Mouse (Mus musculus) MEL (cell line): ENCODE measurements around the gene Grk4. TPM values are rescaled to one million over a fixed set of nuclear protein-coding genes. Genes with fewer than 3 reads are reported as not detected.

Experiments used
- DNase-seq: peaks from one replicate; pipeline ENCODE4 v3.0.0; 2011; ENCODE audit warnings: low read depth, low spot score
- H3K27ac ChIP-seq: 2 replicates; pipeline ENCODE4 v1.5.1; 2012; ENCODE audit warnings: low read depth, mild to moderate bottlenecking, control low read depth, low read length, moderate library complexity; ENCODE audit not compliant: control insufficient read depth
- H3K27me3 ChIP-seq, 2 experiments: fragments of 150-350 bp in 1 of 2; sonication (generic) in 1 of 2; 2 replicates each; pipeline ENCODE4 v1.6.1; 2012; ENCODE audit warnings: low read length in 2 of 2, mild to moderate bottlenecking in 2 of 2, improper control_type of control experiment in 1 of 2, moderate library complexity in 1 of 2; ENCODE audit not compliant: insufficient read depth in 2 of 2, control insufficient read depth in 1 of 2
- H3K36me3 ChIP-seq, 2 experiments: 2 replicates each; pipeline ENCODE4 v1.6.1; 2012 to 2014; ENCODE audit warnings: low read length in 2 of 2, improper control_type of control experiment in 1 of 2, inconsistent platforms in 1 of 2, mild to moderate bottlenecking in 1 of 2; ENCODE audit not compliant: insufficient read depth in 2 of 2, control insufficient read depth in 1 of 2
- H3K4me1 ChIP-seq, 2 experiments: fragments of 150-350 bp in 1 of 2; sonication (generic) in 1 of 2; 2 replicates each; pipeline ENCODE4 v1.6.1; 2012; ENCODE audit warnings: low read length in 2 of 2, improper control_type of control experiment in 1 of 2, mild to moderate bottlenecking in 1 of 2; ENCODE audit not compliant: insufficient read depth in 2 of 2, control insufficient read depth in 1 of 2
- H3K4me3 ChIP-seq, 2 experiments: fragments of 150-350 bp in 1 of 2; sonication (generic) in 1 of 2; 2 replicates each; pipeline ENCODE4 v1.5.1; 2012; ENCODE audit warnings: low read depth in 2 of 2, low read length in 2 of 2, mild to moderate bottlenecking in 2 of 2, moderate library complexity in 2 of 2, control low read depth in 1 of 2, improper control_type of control experiment in 1 of 2; ENCODE audit not compliant: control insufficient read depth in 1 of 2, insufficient read depth in 1 of 2
- H3K79me2 ChIP-seq: 2 replicates; pipeline ENCODE4 v1.6.1; 2012; ENCODE audit warnings: mild to moderate bottlenecking, low read length, moderate library complexity; ENCODE audit not compliant: control insufficient read depth, poor library complexity, insufficient read depth
- H3K9ac ChIP-seq: 2 replicates; pipeline ENCODE4 v1.6.1; 2012; ENCODE audit warnings: low read depth, mild to moderate bottlenecking, control low read depth, low read length, moderate library complexity; ENCODE audit not compliant: control insufficient read depth, poor library complexity, severe bottlenecking
- H3K9me3 ChIP-seq: fragments of 150-350 bp; sonication (generic); replicated peaks from 2 replicates; pipeline ENCODE4 v1.6.1; 2012; ENCODE audit warnings: mild to moderate bottlenecking, low read length, improper control_type of control experiment, moderate library complexity; ENCODE audit not compliant: insufficient read depth
- CTCF ChIP-seq, 3 experiments: IDR thresholded peaks in 2 of 3; conservative IDR thresholded peaks in 1 of 3; 2 replicates each; pipeline ENCODE4 v1.5.1; 2011 to 2012; ENCODE audit warnings: low read length in 3 of 3, low read depth in 2 of 3, mild to moderate bottlenecking in 2 of 3, improper control_type of control experiment in 1 of 3, inconsistent platforms in 1 of 3, mixed read lengths in 1 of 3, moderate library complexity in 1 of 3; ENCODE audit not compliant: control insufficient read depth in 1 of 3, insufficient read depth in 1 of 3, poor library complexity in 1 of 3, severe bottlenecking in 1 of 3
- EP300 ChIP-seq, 2 experiments: IDR thresholded peaks; 2 replicates each; pipeline ENCODE4 v1.6.1; 2011; ENCODE audit warnings: improper control_type of control experiment in 2 of 2, low read length in 2 of 2, low read depth in 1 of 2, mild to moderate bottlenecking in 1 of 2
- ETS1 ChIP-seq: IDR thresholded peaks from 2 replicates; pipeline ENCODE4 v1.6.1; 2012; ENCODE audit warnings: low read depth, mild to moderate bottlenecking, inconsistent platforms, low read length, improper control_type of control experiment, moderate library complexity
- GATA1 ChIP-seq: IDR thresholded peaks from 2 replicates; pipeline ENCODE4 v1.6.1; 2011; ENCODE audit warnings: low read depth, low read length, improper control_type of control experiment
- RAD21 ChIP-seq: IDR thresholded peaks from 2 replicates; pipeline ENCODE4 v1.6.1; 2011; ENCODE audit warnings: mild to moderate bottlenecking, low read depth, low read length, improper control_type of control experiment
- TAL1 ChIP-seq: IDR thresholded peaks from 2 replicates; pipeline ENCODE4 v1.6.1; 2012; ENCODE audit warnings: mild to moderate bottlenecking, inconsistent platforms, low read length, moderate library complexity, mixed read lengths
- TCF12 ChIP-seq: IDR thresholded peaks from 2 replicates; pipeline ENCODE4 v1.6.1; 2014; ENCODE audit warnings: low read depth, mild to moderate bottlenecking, inconsistent platforms, low read length, improper control_type of control experiment, moderate library complexity
- ZNF384 ChIP-seq: IDR thresholded peaks from 2 replicates; pipeline ENCODE4 v1.6.1; 2012; ENCODE audit warnings: low read depth, mild to moderate bottlenecking, inconsistent platforms, low read length, improper control_type of control experiment
- polyA plus RNA-seq, 2 experiments: library from polyadenylated mRNA; stranded (reverse) in 1 of 2; unstranded in 1 of 2; fragments of >175 nt in 1 of 2; fragments of >200 nt in 1 of 2; gene quantifications; 2 replicates each; pipeline versions ENCODE4 v1.2.1 to v1.2.4; 2012; ENCODE audit warnings: low replicate concordance in 2 of 2, low read depth in 1 of 2; ENCODE audit not compliant: insufficient read length in 2 of 2, insufficient read depth in 1 of 2, missing spikeins in 1 of 2
- total RNA-seq: library from RNA; depleted of rRNA; stranded (reverse); fragments of 300-350 nt; gene quantifications from 2 replicates; pipeline ENCODE4 v1.2.3, GENCODE M21; 2012; rRNA removed

Grk4 gene
- total and polyA plus RNA-seq, 3 experiments = 0.70 to 0.81 TPM; not detected in 1

GRCm38 (mm10) chr5:34800292-34800953 is 140.2 kb downstream of the Grk4 start:
- Histone ChIP-seq H3K9ac (no peak overlapping the region), H3K9me3 (no peaks in the 10 kb centered on the region), H3K4me3 (no peak overlapping the region), H3K27ac (peak overlapping the region; percentile 59), H3K36me3 (peaks cover 16 to 42% of the 10 kb centered on the region in 2 experiments), H3K79me2 (no peaks in the 10 kb centered on the region), H3K4me1 (peaks cover 4 to 12% of the 10 kb centered on the region in 2 experiments), H3K27me3 (no peaks in the 10 kb centered on the region)
- DNase-seq = peak; percentile 64
- TF ChIP-seq GATA1 = peak; percentile 78
- no peak for TF ChIP-seq CTCF (IDR thresholded peaks at IDR 0.05 in 2 of 3, conservative IDR thresholded peaks at IDR 0.05 in 1 of 3; ENCODE audit: control insufficient read depth in 1 of 3, insufficient read depth in 1 of 3, low read depth in 2 of 3, low read length in 3 of 3, poor library complexity in 1 of 3, severe bottlenecking in 1 of 3)
- TF ChIP-seq TCF12 = peak; percentile 85
- TF ChIP-seq EP300 (IDR thresholded peaks at IDR 0.05; ENCODE audit: low read depth in 1 of 2, low read length in 2 of 2) = peak; percentile 34 to 71
- 0 out of 2 replicates have a peak, but pooled peaks have one; percentile 14 for TF ChIP-seq ETS1
- no peak for TF ChIP-seq RAD21
- peak; percentile 53 for TF ChIP-seq TAL1
- peak; percentile 92 for TF ChIP-seq ZNF384

Other genes starting within 250 kb of the Grk4 start
- 22.5 and 27.0 TPM in 2 replicates for gene Tnip2, start 146.4 kb upstream of the Grk4 start, total RNA-seq
- 10 to 100 TPM; 30.6 to 89.4 TPM for gene Tnip2, start 146.4 kb upstream of the Grk4 start, polyA plus RNA-seq
- 7.1 and 7.9 TPM in 2 replicates for gene Sh3bp2, start 134.5 kb upstream of the Grk4 start, total RNA-seq
- 10 to 100 TPM in 1 of 2 experiments, not detected in 1; 12.0 TPM for gene Sh3bp2, start 134.5 kb upstream of the Grk4 start, polyA plus RNA-seq
- 54.6 and 79.3 TPM in 2 replicates for gene Add1, start 86.7 kb upstream of the Grk4 start, total RNA-seq
- 100 to 1,000 TPM in 1 of 2 experiments, not detected in 1; 127 TPM for gene Add1, start 86.7 kb upstream of the Grk4 start, polyA plus RNA-seq
- 106 and 136 TPM in 2 replicates for gene Mfsd10, start 23.2 kb upstream of the Grk4 start, total RNA-seq
- 100 to 1,000 TPM in 1 of 2 experiments, not detected in 1; 296 TPM for gene Mfsd10, start 23.2 kb upstream of the Grk4 start, polyA plus RNA-seq
- 87.3 and 101 TPM in 2 replicates for gene Nop14, start 231 bp upstream of the Grk4 start, total RNA-seq
- gene Nop14, start 231 bp upstream of the Grk4 start, polyA plus RNA-seq = 100 to 1,000 TPM in 1 of 2 experiments, not detected in 1; 132 TPM
- 27.0 and 27.5 TPM in 2 replicates for gene Htt, start 101.4 kb downstream of the Grk4 start, total RNA-seq
- gene Htt, start 101.4 kb downstream of the Grk4 start, polyA plus RNA-seq = 10 to 100 TPM in 1 of 2 experiments, not detected in 1; 33.0 TPM
- 0.26 and 0.27 TPM in 2 replicates for gene Msantd1, start 247.6 kb downstream of the Grk4 start, total RNA-seq
- gene Msantd1, start 247.6 kb downstream of the Grk4 start, polyA plus RNA-seq = under 1 TPM in 1 of 2 experiments, not detected in 1; 0.88 TPM